Mouse (Mus musculus) bone marrow macrophage, adult 2 months (primary cell): ENCODE results near the gene Pigq. TPM values are rescaled to one million over a fixed set of nuclear protein-coding genes. Genes with fewer than 3 reads are reported as not detected.
A peak's percentile ranks its signal among the peaks of the same experiment; 100 is the strongest.

Experiments
- H3K27ac ChIP-seq: 2 replicates; pipeline ENCODE4 v1.5.1; 2012; ENCODE audit warnings: low read depth, low read length; ENCODE audit not compliant: insufficient read depth
- H3K4me1 ChIP-seq: 2 replicates; pipeline ENCODE4 v1.6.1; 2012; ENCODE audit warnings: low read length; ENCODE audit not compliant: control insufficient read depth, insufficient read depth
- H3K4me3 ChIP-seq: 2 replicates; pipeline ENCODE4 v1.5.1; 2012; ENCODE audit warnings: mild to moderate bottlenecking, low read length, moderate library complexity; ENCODE audit not compliant: insufficient read depth
- CTCF ChIP-seq: IDR thresholded peaks from 2 replicates; pipeline ENCODE4 v1.5.1; 2012; ENCODE audit warnings: low read depth, mild to moderate bottlenecking, low read length, moderate library complexity
- POLR2A ChIP-seq: IDR thresholded peaks from 2 replicates; pipeline ENCODE4 v1.6.1; 2012; ENCODE audit warnings: mild to moderate bottlenecking, low read depth, low read length, borderline replicate concordance
- polyA plus RNA-seq: library from polyadenylated mRNA; stranded (reverse); fragments of >200 nt; gene quantifications from 2 replicates; pipeline ENCODE4 v1.2.4, GENCODE M21; 2012; ENCODE audit not compliant: missing spikeins, insufficient read depth, insufficient read length

Gene Pigq
- polyA plus RNA-seq, 1 experiment = 51.1 TPM

GRCm38 (mm10) chr17:25958771-25959494 lies 14.2 kb upstream of the Pigq start:
- no peak for TF ChIP-seq CTCF
- no peak for TF ChIP-seq POLR2A
- H3K4me3 ChIP-seq = no peak overlapping the region
- no peak overlapping the region for H3K27ac ChIP-seq
- no peaks in the 10 kb centered on the region for H3K4me1 ChIP-seq

GRCm38 (mm10) chr17:25957586-25958051 lies 12.9 kb upstream of the Pigq start:
- Histone ChIP-seq H3K4me1 (no peaks in the 10 kb centered on the region), H3K4me3 (no peak overlapping the region), H3K27ac (no peak overlapping the region)
- no peak for TF ChIP-seq POLR2A
- no peak for TF ChIP-seq CTCF

DNA sequence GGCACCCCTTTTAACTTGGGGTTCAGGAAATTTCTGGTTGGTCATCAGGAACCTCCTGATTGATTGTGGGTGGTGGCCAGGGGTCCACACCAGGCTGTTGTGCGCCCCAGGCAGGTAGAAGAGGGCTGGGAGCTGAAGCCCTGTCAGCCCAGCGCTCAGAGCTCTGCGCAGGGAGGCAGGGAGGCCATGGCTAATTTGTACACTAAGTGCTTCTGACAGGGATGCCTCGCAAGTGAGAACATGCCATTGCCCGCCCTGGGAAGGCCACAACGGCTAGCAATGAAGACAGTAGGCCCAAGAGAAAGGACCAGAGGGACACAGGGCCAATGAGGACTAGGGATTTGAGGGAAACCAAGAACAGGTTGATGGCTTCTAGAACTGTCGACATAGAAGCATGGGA lies 11.9 kb upstream of the Pigq start:
- Histone ChIP-seq H3K4me1 (no peaks in the 10 kb centered on the region), H3K27ac (no peak overlapping the region), H3K4me3 (no peak overlapping the region)
- TF ChIP-seq CTCF = no peak
- TF ChIP-seq POLR2A = no peak

GRCm38 (mm10) chr17:25956201-25956600 lies 11.5 kb upstream of the Pigq start:
- H3K27ac ChIP-seq = no peak overlapping the region
- no peaks in the 10 kb centered on the region for H3K4me1 ChIP-seq
- no peak for TF ChIP-seq CTCF
- TF ChIP-seq POLR2A = no peak
- H3K4me3 ChIP-seq = no peak overlapping the region

- Histone ChIP-seq H3K4me1 (no peaks in the 10 kb centered on the region), H3K27ac (no peak overlapping the region), H3K4me3 (no peak overlapping the region)
- no peak for TF ChIP-seq POLR2A
- no peak for TF ChIP-seq CTCF
Measured at GRCm38 (mm10) chr17:25955736-25956135, 11.0 kb upstream of the Pigq start.

DNA sequence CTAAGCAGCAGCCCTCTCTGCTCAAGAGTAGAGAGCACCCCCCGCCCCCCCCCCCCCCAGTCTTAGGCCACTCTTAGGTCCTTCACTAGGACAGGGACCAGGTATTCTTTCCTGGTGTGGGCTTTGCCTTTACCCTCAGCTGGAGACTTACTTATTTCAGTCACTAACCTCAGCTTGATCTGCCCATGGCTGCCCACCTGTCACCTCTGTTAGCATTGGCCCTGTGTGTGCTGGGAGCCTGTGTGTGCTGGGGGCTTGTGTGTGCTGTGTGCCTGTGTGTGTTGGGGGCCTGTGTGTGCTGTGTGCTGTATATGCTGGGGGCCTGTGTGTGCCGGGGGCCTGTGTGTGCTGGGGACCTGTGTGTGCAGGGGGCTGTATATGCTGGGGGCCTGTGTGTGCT lies 9.9 kb upstream of the Pigq start:
- H3K27ac ChIP-seq = no peak overlapping the region
- H3K4me3 ChIP-seq = no peak overlapping the region
- H3K4me1 ChIP-seq = no peaks in the 10 kb centered on the region
- no peak for TF ChIP-seq CTCF
- no peak for TF ChIP-seq POLR2A

- no peak overlapping the region for H3K27ac ChIP-seq
- no peak overlapping the region for H3K4me3 ChIP-seq
- no peaks in the 10 kb centered on the region for H3K4me1 ChIP-seq
- TF ChIP-seq POLR2A = no peak
- no peak for TF ChIP-seq CTCF
Measured at GRCm38 (mm10) chr17:25953161-25953560, 8.4 kb upstream of the Pigq start.

- Histone ChIP-seq H3K27ac (no peak within 1 kb of the TSS), H3K4me3 (peak within 1 kb of the TSS; percentile 51), H3K4me1 (no peaks in the 10 kb centered on the region)
- no peak for TF ChIP-seq CTCF
- no peak for TF ChIP-seq POLR2A
Measured at GRCm38 (mm10) chr17:25951803-25952623, 7.3 kb upstream of the Pigq start, which contains the start of gene A930017K11Rik. Gene A930017K11Rik, minus strand, starts transcription at chr17:25952565.

- Histone ChIP-seq H3K27ac (no peak overlapping the region), H3K4me1 (no peaks in the 10 kb centered on the region), H3K4me3 (peak overlapping the region; percentile 51)
- TF ChIP-seq CTCF (no peak), POLR2A (no peak)
Measured at GRCm38 (mm10) chr17:25951225-25951802, 6.6 kb upstream of the Pigq start.

- TF ChIP-seq POLR2A = no peak
- no peak for TF ChIP-seq CTCF
- Histone ChIP-seq H3K27ac (no peak overlapping the region), H3K4me3 (no peak overlapping the region), H3K4me1 (no peaks in the 10 kb centered on the region)
Measured at GRCm38 (mm10) chr17:25950706-25951105, 6.0 kb upstream of the Pigq start.
